ENCODE assay signal across 1 mouse cellular context in genomic region chr7:143480498-143480897, GRCm38 (mm10).
TF ChIP-seq lines count a peak whose summit lies in the region.

No protein-coding gene starts in this region.

TF ChIP-seq in MEL, 35 proteins besides CTCF, POLR2A, EP300 and RAD21 (continued from another document):
- TF ChIP-seq POLR2AphosphoS5 (IDR thresholded peaks at IDR 0.05; ENCODE audit: borderline replicate concordance, low read depth, low read length) (no peak), HCFC1 (IDR thresholded peaks at IDR 0.05; ENCODE audit: low read depth, low read length) (no peak), ZKSCAN1 (IDR thresholded peaks at IDR 0.05; ENCODE audit: low read depth, low read length) (no peak), ELF1 (IDR thresholded peaks at IDR 0.05; ENCODE audit: low read depth, low read length) (no peak), CHD2 (IDR thresholded peaks at IDR 0.05; ENCODE audit: low read length) (no peak), ZC3H11A (IDR thresholded peaks at IDR 0.05; ENCODE audit: low read depth, low read length) (peak; percentile 83), SMC3 (IDR thresholded peaks at IDR 0.05; ENCODE audit: low read depth, low read length) (peak; percentile 95)
TF ChIP-seq in MEL: peak in this region for 2.
